Mouse (Mus musculus) forebrain, embryonic 10.5 days (tissue): Measurements from ENCODE around the gene Got2. TPM values are rescaled to one million over a fixed set of nuclear protein-coding genes. Genes with fewer than 3 reads are reported as not detected.

Experiments
- DNase-seq: peaks from one replicate; pipeline ENCODE4 v3.0.0-alpha.2; 2017; ENCODE audit warnings: low spot score; ENCODE audit errors: extremely low spot score
- H3K27ac ChIP-seq: fragments of 300-500 bp; sonication (generic); 2 replicates; pipeline ENCODE4 v1.5.1; 2016; ENCODE audit warnings: mild to moderate bottlenecking
- H3K27me3 ChIP-seq: fragments of 300-500 bp; sonication (generic); 2 replicates; pipeline ENCODE4 v1.6.1; 2016; ENCODE audit warnings: mild to moderate bottlenecking; ENCODE audit not compliant: poor library complexity, severe bottlenecking
- H3K36me3 ChIP-seq: fragments of 300-500 bp; sonication (generic); replicated peaks from 2 replicates; pipeline ENCODE4 v1.6.1; 2016; ENCODE audit warnings: mild to moderate bottlenecking, moderate library complexity
- H3K4me1 ChIP-seq: fragments of 300-500 bp; sonication (generic); 2 replicates; pipeline ENCODE4 v1.6.1; 2016
- H3K4me3 ChIP-seq: fragments of 300-500 bp; sonication (generic); 2 replicates; pipeline ENCODE4 v1.5.1; 2016; ENCODE audit warnings: mild to moderate bottlenecking, moderate library complexity
- H3K9me3 ChIP-seq: fragments of 300-500 bp; sonication (generic); 2 replicates; pipeline ENCODE4 v1.6.1; 2016; ENCODE audit warnings: mild to moderate bottlenecking, moderate library complexity
- WGBS: fragments of 180-500 bp; shearing (Covaris S2); methylation state at CpG from one replicate; pipeline ENCODE4 v1.1.7; 2016; 5-methylcytosine and 5-hydroxymethylcytosine counted together
- polyA plus RNA-seq: library from polyadenylated mRNA; unstranded; fragments of >200 nt; fragmentation: Nextera tagmentation; extraction: Ambion mirVana; gene quantifications from 2 replicates; pipeline ENCODE4 v1.2.1, GENCODE M21; 2016

Gene Got2
- polyA plus RNA-seq: 194 and 213 TPM in 2 replicates

DNA sequence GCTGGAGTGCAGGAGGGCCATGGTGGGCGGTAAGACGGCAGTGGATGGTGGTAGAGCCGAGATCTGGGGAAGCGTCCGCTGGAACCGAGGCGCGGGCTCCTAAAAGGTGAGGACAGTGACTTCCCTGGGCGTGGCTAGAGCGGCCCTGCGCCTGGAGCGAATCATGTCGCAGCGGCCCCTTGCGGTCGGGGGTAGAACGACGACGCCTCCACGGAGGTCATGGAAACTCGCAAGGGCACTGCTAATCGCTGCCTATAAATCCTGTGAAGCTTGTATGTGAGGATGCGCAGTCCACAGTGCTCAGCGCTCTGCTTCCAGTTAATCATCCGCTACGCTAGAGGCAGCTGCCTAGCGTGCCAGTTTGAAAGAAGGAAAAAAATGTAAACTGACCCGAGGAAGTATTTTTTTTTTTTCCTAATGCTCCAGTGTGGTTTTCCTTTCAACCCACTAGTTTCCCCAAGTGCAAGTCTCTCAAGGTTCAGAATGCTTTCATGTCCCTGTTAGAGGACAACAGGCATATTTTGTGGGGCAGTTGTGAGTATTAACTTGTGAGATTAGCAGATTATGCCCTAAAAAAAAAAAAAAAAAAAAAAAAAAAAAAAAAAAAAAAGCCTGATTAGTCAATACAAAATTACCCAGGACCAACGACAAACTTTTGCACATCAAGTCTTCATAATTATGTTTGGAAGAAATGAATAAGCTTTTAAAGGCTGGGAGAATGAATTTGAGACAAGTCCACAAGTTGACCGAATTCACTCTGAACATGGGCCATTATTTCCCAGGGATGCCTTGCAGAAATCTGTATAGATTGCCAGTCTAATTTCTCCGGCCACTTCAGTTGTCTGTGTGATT is at the start of gene Got2:
Got2 (minus strand) TSS at position 263 of the 852 bp plus-strand sequence.
- 9% methylated on average over 31 of the region's 31 CpGs for WGBS

DNA sequence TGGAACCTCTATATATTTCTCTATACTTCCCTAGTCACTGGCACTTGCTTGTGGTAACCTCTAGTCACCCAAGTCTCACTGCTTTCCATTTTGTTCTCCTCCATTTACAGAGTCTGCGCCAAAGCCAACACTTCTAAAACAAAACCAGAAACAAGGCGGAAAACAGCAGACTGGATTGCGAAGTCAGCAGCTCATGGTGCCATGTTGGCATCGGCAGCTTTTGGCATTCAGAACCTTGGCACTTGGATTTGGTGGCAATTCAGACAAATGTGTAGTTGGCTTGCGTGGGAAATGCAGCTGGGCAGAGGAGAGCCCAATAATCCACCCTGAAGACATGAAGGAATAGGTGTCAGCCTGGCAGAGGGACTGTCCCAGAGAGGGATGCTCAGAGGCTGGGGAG is 44.5 kb upstream of the Got2 start:
- Histone ChIP-seq H3K4me3 (no peak overlapping the region), H3K27ac (no peak overlapping the region), H3K9me3 (no peaks in the 10 kb centered on the region), H3K27me3 (no peaks in the 10 kb centered on the region), H3K36me3 (no peaks in the 10 kb centered on the region), H3K4me1 (peaks cover 13% of the 10 kb centered on the region)
- WGBS: 90% methylated on average over 5 of the region's 5 CpGs
- DNase-seq: no peak

More for the DNA sequence above, at the start of gene Got2:
- Histone ChIP-seq H3K36me3 (no peaks in the 10 kb centered on the region), H3K4me3 (peak within 1 kb of the TSS; percentile 95), H3K4me1 (peaks cover 23% of the 10 kb centered on the region), H3K27ac (peak within 1 kb of the TSS; percentile 95), H3K27me3 (no peaks in the 10 kb centered on the region), H3K9me3 (no peaks in the 10 kb centered on the region)
- DNase-seq: peak; percentile 91

DNA sequence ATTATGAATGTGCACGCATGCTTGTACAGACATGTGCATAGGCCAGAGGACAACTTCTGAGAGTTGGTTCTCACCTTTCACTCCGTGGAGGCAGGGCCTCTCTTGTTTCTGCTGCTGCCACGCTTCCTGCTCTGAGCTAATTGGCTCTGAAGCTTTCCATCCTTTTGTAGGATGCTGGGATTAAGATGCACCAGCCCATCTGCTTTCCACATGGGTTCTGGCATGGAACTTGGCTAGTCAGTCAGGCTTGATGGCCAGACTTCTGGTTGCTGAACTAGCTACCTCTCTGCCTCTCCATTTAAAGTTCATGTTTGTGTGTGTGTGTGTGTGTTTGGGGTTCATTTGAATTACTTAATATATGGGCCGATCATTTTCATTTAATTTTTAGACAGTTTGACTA is 41.5 kb upstream of the Got2 start:
- 0 out of 2 replicates have a peak, but pooled peaks cover 2% of the 10 kb centered on the region for H3K9me3 ChIP-seq
- WGBS: 61% methylated on average over 4 of the region's 4 CpGs
- no peak for DNase-seq
- peaks cover 13% of the 10 kb centered on the region for H3K4me1 ChIP-seq
- H3K27ac ChIP-seq: no peak overlapping the region
- H3K4me3 ChIP-seq: no peak overlapping the region
- no peaks in the 10 kb centered on the region for H3K27me3 ChIP-seq
- no peaks in the 10 kb centered on the region for H3K36me3 ChIP-seq

DNA sequence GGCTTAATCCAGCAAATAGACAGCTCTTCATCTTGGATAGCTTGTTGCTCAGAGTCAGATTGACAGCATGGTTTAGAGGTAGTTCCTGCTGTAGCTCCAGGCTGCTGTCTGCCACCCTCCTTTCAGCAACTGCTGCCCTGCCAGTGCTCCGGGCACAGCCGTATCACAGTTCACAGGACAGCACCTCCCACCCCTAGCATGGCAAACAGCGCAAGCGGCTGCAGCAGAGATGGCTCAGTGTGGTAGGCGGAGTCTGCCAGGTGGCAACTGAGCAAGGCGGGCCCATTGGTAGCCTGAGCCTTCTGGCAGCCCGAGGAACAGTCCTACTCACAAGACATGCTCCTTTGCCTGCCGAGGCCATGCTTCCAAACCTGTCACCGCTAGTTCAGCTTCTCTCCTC is 27.8 kb upstream of the Got2 start:
- no peaks in the 10 kb centered on the region for H3K9me3 ChIP-seq
- WGBS: 7% methylated on average over 9 of the region's 9 CpGs
- peak overlapping the region; percentile 44 for H3K4me3 ChIP-seq
- H3K36me3 ChIP-seq: no peaks in the 10 kb centered on the region
- peaks cover 10% of the 10 kb centered on the region for H3K4me1 ChIP-seq
- peaks cover 13% of the 10 kb centered on the region for H3K27me3 ChIP-seq
- H3K27ac ChIP-seq: no peak overlapping the region
- peak; percentile 38 for DNase-seq

GRCm38 (mm10) chr8:95914905-95915643 is 26.7 kb upstream of the Got2 start:
- no peaks in the 10 kb centered on the region for H3K9me3 ChIP-seq
- no peak overlapping the region for H3K4me3 ChIP-seq
- peaks cover 10% of the 10 kb centered on the region for H3K4me1 ChIP-seq
- WGBS: 9% methylated on average over 7 of the region's 7 CpGs
- H3K27me3 ChIP-seq: peaks cover 13% of the 10 kb centered on the region
- H3K36me3 ChIP-seq: no peaks in the 10 kb centered on the region
- no peak overlapping the region for H3K27ac ChIP-seq
- DNase-seq: peak; percentile 70

DNA sequence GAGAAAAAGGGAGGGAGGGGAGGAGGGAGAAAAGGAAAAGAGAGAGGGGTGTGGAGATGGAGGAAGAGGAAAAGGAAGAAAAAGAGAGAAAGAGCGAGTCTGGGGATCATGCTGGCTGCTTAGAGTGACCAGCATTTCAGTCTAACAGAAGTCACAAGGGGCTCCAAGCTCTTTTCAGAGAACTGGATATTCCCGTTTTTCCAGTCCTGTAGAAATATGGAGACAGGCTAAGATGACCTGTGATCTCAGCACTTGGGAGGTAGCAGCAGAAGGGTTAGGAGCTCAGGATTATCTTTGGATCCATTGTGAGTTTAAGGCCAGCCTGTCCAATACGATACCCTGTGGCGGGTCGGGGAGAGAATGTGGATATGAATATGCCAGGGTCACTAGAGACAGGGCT is 22.9 kb upstream of the Got2 start:
- 87% methylated on average over 5 of the region's 5 CpGs for WGBS
- no peaks in the 10 kb centered on the region for H3K9me3 ChIP-seq
- no peaks in the 10 kb centered on the region for H3K36me3 ChIP-seq
- H3K27me3 ChIP-seq: peaks cover 10% of the 10 kb centered on the region
- H3K27ac ChIP-seq: no peak overlapping the region
- DNase-seq: no peak
- peaks cover 6% of the 10 kb centered on the region for H3K4me1 ChIP-seq
- no peak overlapping the region for H3K4me3 ChIP-seq

- no peaks in the 10 kb centered on the region for H3K9me3 ChIP-seq
- no peak overlapping the region for H3K27ac ChIP-seq
- 88% methylated on average over 11 of the region's 11 CpGs for WGBS
- H3K4me1 ChIP-seq: no peaks in the 10 kb centered on the region
- H3K36me3 ChIP-seq: no peaks in the 10 kb centered on the region
- no peak for DNase-seq
- H3K4me3 ChIP-seq: no peak overlapping the region
- H3K27me3 ChIP-seq: no peaks in the 10 kb centered on the region
These were observed 19.5 kb upstream of the Got2 start for GRCm38 (mm10) chr8:95907885-95908284.

- Histone ChIP-seq H3K4me3 (no peak overlapping the region), H3K27me3 (no peaks in the 10 kb centered on the region), H3K36me3 (no peaks in the 10 kb centered on the region), H3K27ac (no peak overlapping the region), H3K4me1 (peaks cover 7% of the 10 kb centered on the region), H3K9me3 (no peaks in the 10 kb centered on the region)
- no peak for DNase-seq
- WGBS: 96% methylated on average over 9 of the region's 9 CpGs
These were observed 18.4 kb upstream of the Got2 start for GRCm38 (mm10) chr8:95906738-95907137.

GRCm38 (mm10) chr8:95901864-95902263 is 13.5 kb upstream of the Got2 start:
- Histone ChIP-seq H3K4me1 (peaks cover 13% of the 10 kb centered on the region), H3K27me3 (no peaks in the 10 kb centered on the region), H3K27ac (peak overlapping the region; percentile 57; the same call in 1 of the 2 replicates), H3K4me3 (peak overlapping the region; percentile 14; the same call in 1 of the 2 replicates), H3K36me3 (no peaks in the 10 kb centered on the region), H3K9me3 (no peaks in the 10 kb centered on the region)
- 23% methylated on average over 7 of the region's 7 CpGs for WGBS
- DNase-seq: peak; percentile 18

GRCm38 (mm10) chr8:95893701-95894100 is 5.4 kb upstream of the Got2 start:
- no peak overlapping the region for H3K4me3 ChIP-seq
- H3K27ac ChIP-seq: no peak overlapping the region
- WGBS: 86% methylated on average over 5 of the region's 5 CpGs
- DNase-seq: no peak
- H3K27me3 ChIP-seq: no peaks in the 10 kb centered on the region
- no peaks in the 10 kb centered on the region for H3K9me3 ChIP-seq
- H3K36me3 ChIP-seq: no peaks in the 10 kb centered on the region
- H3K4me1 ChIP-seq: no peaks in the 10 kb centered on the region

- under 1% methylated on average over 38 of the region's 38 CpGs for WGBS
- H3K36me3 ChIP-seq: 0 out of 2 replicates have a peak, but pooled peaks cover under 1% of the 10 kb centered on the region
- H3K27me3 ChIP-seq: no peaks in the 10 kb centered on the region
- H3K4me1 ChIP-seq: peaks cover 23% of the 10 kb centered on the region
- peak overlapping the region; percentile 95 for H3K4me3 ChIP-seq
- peak; percentile 85 for DNase-seq
- H3K27ac ChIP-seq: peak overlapping the region; percentile 95
- no peaks in the 10 kb centered on the region for H3K9me3 ChIP-seq
These were observed 616 bp downstream of the Got2 start for GRCm38 (mm10) chr8:95887578-95888284.
